Mouse (Mus musculus): Measurements from ENCODE around the gene Akna. TPM values are rescaled to one million over a fixed set of nuclear protein-coding genes. Genes with fewer than 3 reads are reported as not detected.

Akna gene
- total RNA-seq, 2 experiments from 2014 or later, result 3.1 to 3.8 TPM

GRCm38 (mm10) chr4:63409908-63410582 is 6.9 kb upstream of the Akna start:
- peak in 1 of 2 experiments; percentile 27 for DNase-seq (ENCODE audit: low spot score in 2 of 2)

DNA sequence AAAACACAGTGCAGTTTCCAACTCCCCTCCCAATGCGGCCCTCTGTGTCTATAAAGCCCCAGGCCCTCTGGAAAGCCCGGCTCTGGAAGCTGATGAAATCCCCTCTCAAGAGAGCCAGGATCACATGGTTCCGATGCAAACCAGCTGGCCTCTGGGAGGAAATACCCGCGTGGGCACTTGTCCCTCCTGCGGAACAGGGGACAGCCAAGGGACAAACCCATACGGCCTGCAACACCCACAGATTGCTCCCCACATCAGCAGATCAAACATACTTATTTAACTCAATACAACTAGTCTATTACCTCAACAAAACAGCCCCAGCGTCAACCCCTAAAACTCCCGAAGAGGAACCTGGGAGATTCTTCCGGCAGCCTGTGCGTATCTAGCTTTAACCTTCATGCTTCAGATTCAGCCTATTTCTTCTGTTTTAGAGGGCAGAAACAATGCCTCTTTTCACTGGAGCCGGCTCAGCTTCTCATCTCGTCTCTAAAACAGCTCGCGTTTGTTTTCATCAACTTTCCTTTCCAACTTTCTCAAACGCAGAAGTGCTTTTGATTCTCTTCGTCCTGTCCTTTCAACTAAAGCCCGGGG is 6.3 kb upstream of the Akna start:
- DNase-seq (ENCODE audit: low spot score in 2 of 2), result no peak

DNA sequence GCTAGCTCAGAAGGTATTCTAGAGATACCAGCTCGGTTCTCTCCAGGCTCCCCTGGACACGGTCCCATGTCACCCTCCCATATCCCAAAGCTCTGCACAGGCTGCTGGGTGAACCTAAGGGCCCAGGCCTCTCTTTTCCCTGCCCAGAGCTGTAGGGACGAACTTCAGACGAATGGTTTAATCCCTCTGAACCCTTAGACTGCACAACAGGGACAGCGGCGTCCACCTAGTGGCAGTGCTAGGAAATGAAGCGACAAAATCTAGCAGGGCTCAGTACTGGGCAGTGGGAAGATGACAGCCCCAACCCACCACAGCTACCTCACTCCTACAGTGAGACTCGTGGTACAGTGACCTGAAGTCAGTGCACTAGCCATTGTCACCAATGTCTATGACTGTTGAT is 5.5 kb upstream of the Akna start:
- DNase-seq (ENCODE audit: low spot score in 2 of 2), result peak in 1 of 2 experiments; percentile 52

GRCm38 (mm10) chr4:63408247-63408646 is 5.1 kb upstream of the Akna start:
- DNase-seq (ENCODE audit: low spot score in 2 of 2), result no peak

- no peak for DNase-seq (ENCODE audit: low spot score in 2 of 2)
Observed at GRCm38 (mm10) chr4:63405683-63406082, 2.5 kb upstream of the Akna start.

DNA sequence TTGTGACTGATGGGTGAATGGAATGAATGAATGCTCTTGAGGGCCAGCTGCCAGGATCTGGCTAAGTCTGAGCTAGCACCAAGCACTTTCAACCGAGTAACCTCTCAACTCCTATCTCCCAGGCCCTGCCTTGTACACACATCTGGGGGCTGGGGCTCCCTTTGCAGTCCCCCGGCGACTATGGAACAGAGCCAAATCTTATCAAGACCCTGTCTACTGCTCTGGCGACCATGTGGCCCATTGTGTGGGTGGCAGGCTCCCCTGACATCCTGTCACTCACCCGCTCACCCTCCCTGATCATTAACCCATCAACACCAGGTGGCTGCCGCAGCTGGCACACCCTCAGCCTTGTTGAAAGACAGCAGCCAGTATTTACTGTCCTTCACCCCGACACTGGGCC is 1.9 kb upstream of the Akna start:
- no peak for DNase-seq (ENCODE audit: low spot score in 2 of 2)

DNA sequence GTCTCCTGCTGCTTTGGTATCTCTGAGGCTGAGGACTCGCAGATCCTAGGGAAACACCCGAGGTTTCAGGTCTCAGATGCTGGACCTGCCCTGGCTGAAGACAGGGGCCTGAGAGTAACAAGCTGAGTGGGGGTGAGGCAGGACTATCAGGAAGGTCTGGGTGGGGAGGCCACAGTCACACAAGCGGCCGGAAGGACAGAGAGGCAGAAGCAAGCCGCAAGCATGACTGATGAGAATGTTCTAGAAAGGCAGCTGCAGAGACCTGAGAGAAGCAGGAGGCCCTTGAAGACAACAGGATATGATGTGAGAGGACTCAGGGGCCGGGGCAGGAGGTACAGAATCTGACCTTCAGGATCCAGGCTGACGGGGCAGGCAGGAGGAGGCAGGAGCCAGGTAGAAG is 1.1 kb upstream of the Akna start:
- DNase-seq (ENCODE audit: low spot score in 2 of 2), result no peak

DNA sequence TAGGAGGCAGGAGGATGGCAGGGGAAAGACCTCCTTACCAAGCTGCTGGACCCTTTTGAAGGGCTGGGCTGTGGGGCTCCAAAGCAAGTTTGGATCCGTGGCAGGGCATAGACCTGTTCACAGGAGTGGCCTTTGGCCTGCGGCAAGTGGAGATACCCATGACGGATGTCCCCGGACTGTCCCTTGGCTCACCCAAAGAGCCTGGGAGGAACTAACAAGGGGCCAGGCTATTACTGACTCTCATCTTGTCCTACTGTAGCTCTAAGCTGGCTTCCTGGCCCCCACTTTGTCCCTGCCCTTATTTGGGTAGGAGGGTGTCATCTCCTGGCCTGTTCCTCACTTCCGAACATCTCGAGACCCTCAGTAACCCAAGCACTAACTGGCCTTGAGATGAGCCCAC is 596 bp downstream of the Akna start:
- DNase-seq (ENCODE audit: low spot score in 2 of 2), result no peak

- DNase-seq (ENCODE audit: low spot score in 2 of 2), result no peak
Observed at GRCm38 (mm10) chr4:63402056-63402455, 1.1 kb downstream of the Akna start.

DNA sequence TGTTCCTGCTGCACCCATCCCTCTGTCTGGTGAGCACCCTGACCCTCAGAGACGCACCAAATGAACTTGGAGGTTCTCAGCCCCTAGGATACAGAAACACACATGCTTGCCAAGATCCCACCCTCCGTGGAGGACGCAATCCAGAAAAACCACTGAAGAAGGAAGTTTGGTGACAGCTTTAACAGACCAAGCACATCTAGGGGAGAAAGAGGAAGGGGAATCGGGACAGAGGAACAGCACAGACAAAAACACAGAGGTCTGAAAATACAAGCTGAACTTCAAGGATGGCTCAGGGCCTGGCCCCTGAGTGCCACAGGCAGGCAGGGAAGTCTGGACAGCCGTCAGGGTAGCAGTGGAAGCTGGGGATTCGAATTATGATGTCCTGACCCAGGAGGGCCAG is 1.5 kb downstream of the Akna start:
- no peak for DNase-seq (ENCODE audit: low spot score in 2 of 2)

DNA sequence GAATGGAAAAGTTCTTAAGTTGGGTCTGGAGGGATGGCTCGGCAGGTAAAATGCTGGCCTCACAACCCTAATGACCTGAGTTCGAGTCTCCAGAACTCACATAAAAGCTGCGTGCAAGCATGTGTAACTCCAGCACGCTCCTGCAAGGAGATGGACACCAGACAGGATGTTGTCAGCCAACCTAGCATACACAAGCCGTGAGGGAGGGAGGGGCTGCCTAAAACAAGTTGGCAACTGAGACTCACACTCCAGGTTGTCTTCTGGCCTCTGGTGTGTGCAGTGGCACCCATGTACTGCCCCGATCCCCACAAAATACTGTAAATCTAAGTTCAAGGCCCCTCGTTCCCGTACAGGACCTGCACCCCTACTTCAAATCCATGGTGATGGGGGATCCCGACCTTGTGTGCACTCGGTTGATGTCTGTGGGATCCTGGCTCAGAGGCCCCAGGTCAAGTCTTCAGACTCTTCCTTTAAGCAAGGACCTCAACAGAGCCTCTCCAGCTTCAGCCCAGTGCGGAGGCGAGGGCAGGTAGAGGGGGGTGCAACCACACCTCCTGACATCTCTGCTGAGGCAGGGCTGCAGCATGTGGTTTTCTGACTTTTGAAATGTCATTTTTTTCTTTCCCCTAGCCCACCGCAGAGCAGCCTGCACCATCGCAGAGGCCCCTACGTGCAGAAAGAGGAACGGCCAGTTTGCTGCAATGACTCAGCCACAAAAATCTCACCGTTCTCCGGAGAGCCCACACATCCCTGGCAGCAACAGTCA is 2.4 kb downstream of the Akna start:
- DNase-seq (ENCODE audit: low spot score in 2 of 2), result no peak

DNA sequence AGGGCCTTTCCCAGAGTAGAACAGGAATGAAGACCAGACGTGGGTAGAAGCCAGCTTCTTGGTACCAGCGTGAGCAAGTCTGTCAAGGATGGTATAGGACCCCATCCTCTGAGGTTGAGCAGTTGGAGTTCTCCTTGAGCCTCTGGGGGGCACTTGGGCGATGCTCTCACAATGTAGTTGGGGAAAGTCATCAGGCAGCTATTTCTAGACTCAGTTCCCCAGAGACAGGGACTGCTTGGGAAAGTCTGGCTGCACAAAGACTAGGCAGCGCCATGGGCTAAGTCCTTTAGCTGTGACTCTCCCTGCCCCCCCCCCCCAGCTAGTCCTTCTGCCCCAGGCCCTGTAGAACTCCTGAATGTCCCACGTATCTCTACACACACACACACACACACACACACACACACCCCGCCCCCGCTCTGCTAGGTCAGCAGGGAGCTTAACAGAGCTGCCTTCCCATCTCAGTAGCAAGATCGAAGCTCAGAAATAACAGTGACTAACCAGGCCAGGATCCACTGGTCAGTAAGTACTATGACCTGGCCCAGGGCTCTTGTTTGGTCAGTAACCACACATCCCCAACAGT is 3.4 kb downstream of the Akna start:
- DNase-seq (ENCODE audit: low spot score in 2 of 2), result no peak

DNA sequence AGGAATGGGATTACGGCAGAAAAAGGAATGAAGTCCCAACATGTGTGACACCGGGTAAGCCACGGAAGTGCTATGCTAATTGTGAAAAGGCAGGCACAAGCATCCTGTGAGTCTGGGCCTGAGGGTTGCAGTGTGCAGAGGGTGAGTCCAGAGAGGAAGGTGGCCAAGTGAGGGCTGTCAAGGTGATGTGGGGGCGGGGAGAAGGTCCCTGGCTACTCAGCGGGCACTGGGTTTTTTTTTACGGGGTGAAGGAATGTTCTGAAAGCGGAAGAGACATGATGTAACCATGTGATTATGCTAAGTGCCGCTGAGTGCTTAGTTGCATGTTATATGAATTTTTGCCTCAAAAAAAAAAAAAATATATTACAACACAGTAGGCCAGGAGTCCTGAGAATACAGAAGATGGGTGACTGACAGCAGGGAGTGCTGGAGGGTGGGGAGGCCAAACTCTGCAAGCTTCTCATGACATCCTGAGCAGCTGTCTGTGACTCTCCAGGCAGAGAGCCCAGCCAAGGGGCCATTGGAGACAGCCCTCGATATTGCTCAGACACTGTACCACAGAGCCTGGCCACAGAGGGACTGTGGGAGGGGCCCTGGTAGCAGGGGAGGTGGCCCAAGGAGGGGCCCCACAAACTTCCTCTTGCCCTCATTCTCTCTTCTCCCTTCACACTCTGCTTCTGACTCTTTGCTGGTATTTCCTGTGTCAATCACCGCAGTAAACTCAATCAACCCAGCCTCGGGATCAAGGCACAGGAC is 4.1 kb downstream of the Akna start:
- no peak for DNase-seq (ENCODE audit: low spot score in 2 of 2)

GRCm38 (mm10) chr4:63397981-63398537 is 5.1 kb downstream of the Akna start:
- no peak for DNase-seq (ENCODE audit: low spot score in 2 of 2)

GRCm38 (mm10) chr4:63391322-63391721 is 11.8 kb downstream of the Akna start:
- no peak for DNase-seq (ENCODE audit: low spot score in 2 of 2)

- DNase-seq (ENCODE audit: low spot score in 2 of 2), result no peak
Observed at GRCm38 (mm10) chr4:63389887-63390528, 13.1 kb downstream of the Akna start.

- DNase-seq (ENCODE audit: low spot score in 2 of 2), result no peak
Observed at GRCm38 (mm10) chr4:63389121-63389886, 13.8 kb downstream of the Akna start.

DNA sequence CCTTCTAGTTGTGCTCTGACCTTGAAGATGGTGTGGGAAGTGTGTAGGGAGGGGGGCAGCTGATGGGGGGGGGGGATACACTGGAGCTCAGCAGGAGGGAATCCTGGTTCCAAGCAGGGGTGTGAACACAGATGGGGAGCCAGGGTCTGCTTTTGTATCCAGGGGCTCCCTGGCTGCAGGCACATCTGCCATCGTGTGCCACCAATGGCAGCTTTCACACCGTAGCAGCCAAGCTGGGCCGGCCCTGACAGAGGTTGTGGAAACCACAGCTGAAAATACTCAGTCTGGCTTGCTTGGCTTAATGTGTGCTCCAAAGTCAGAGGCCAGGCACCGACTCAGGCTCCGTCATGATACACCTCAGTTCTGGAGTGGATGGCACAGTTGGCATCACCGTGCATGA is 15.1 kb downstream of the Akna start:
- no peak for DNase-seq (ENCODE audit: low spot score in 2 of 2)

GRCm38 (mm10) chr4:63385784-63386183 is 17.4 kb downstream of the Akna start:
- DNase-seq (ENCODE audit: low spot score in 2 of 2), result no peak

- no peak for DNase-seq (ENCODE audit: low spot score in 2 of 2)
Observed at GRCm38 (mm10) chr4:63385253-63385652, 17.9 kb downstream of the Akna start.
